Mouse (Mus musculus) olfactory bulb, adult 2 months (tissue): Measurements from ENCODE around the gene Hist1h3a.

Experiments
- CTCF ChIP-seq: fragments of 200-500 bp; IDR thresholded peaks from 2 replicates; pipeline ENCODE4 v1.5.1; 2012; ENCODE audit warnings: low read depth, mild to moderate bottlenecking, low read length, moderate library complexity; ENCODE audit not compliant: insufficient read depth
- POLR2A ChIP-seq: fragments of 200-500 bp; IDR thresholded peaks from 2 replicates; pipeline ENCODE4 v1.6.1; 2012; ENCODE audit warnings: mild to moderate bottlenecking, low read depth, low read length, moderate library complexity; ENCODE audit not compliant: insufficient read depth

DNA sequence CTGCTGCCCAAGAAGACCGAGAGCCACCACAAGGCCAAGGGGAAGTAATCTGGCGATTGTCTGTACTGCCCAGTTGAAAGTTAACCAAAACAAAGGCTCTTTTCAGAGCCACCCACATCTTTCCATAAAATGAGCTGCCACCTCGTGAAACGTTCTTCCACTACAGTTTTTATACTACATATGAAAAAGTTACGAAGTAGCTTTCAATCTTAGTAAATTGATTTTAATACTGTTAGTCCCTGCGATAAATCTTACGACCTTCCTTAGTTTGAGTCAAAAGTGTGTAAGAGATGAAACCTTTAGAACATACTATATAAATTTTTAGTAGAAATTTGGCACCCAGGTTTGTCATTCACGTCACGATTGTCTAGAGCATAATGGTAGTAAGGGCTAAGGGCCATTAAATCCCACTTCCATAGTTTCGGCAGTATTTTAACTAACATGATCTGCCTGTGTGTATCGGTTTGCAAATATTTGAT lies 10.7 kb downstream of the Hist1h3a start:
- no peak for TF ChIP-seq POLR2A
- no peak for TF ChIP-seq CTCF
